Mouse (Mus musculus) heart, postnatal 36 days (tissue): ENCODE measurements at regions not wholly inside any gene's neighbourhood (a gene's known extent, or its start where the extent isn't known, plus 50 kb on each side); places are given as distances from the start of the nearest gene placed in this dataset.
"Not testable (repeated sequence)": the region's sequence is repeated elsewhere in the genome, so short reads cannot be mapped to it uniquely, and the experiment has no call there.

Source experiments
- DNase-seq, 2 experiments: peaks; one replicate each; pipeline ENCODE4 v3.0.0; 2021 to 2022
- intact Hi-C: fragments of 180-260 bp; cut with DNase I; formaldehyde crosslinking; loops from one replicate; pipeline ENCODE4 v1.15.1; 2025

- no peak for DNase-seq
- intact Hi-C loops = no loop called here
Observed at GRCm38 (mm10) chr10:20891426-20891825, 60.9 kb upstream of the Ahi1 start.

GRCm38 (mm10) chr10:20883618-20884017 is 68.7 kb upstream of the Ahi1 start:
- DNase-seq = no peak
- intact Hi-C loops = no loop called here

GRCm38 (mm10) chr10:20882599-20882998 is 69.7 kb upstream of the Ahi1 start:
- no peak for DNase-seq
- intact Hi-C loops = no loop called here

GRCm38 (mm10) chr10:20880251-20880650 is 72.1 kb upstream of the Ahi1 start:
- intact Hi-C loops = no loop called here
- DNase-seq = no peak

- no peak for DNase-seq
- intact Hi-C loops = no loop called here
Observed at GRCm38 (mm10) chr10:20879482-20879881, 72.9 kb upstream of the Ahi1 start.

- intact Hi-C loops = no loop called here
- DNase-seq = no peak
Observed at GRCm38 (mm10) chr10:20867076-20867475, 85.3 kb upstream of the Ahi1 start.

- no peak for DNase-seq
- intact Hi-C loops = no loop called here
Observed at GRCm38 (mm10) chr10:20865031-20865430, 87.3 kb upstream of the Ahi1 start.

- DNase-seq = no peak
- intact Hi-C loops = no loop called here
Observed at GRCm38 (mm10) chr10:20857413-20857812, 94.9 kb upstream of the Ahi1 start.

GRCm38 (mm10) chr10:20854621-20855363 is 97.6 kb upstream of the Ahi1 start:
- intact Hi-C loops = no loop called here
- peak in 1 of 2 experiments; percentile 8 for DNase-seq

GRCm38 (mm10) chr10:20847287-20847686 is 105.1 kb upstream of the Ahi1 start:
- intact Hi-C loops = no loop called here
- no peak for DNase-seq

- intact Hi-C loops = no loop called here
- no peak for DNase-seq
Observed at GRCm38 (mm10) chr10:20843277-20843676, 109.1 kb upstream of the Ahi1 start.

GRCm38 (mm10) chr10:20842131-20842530 is 110.2 kb upstream of the Ahi1 start:
- intact Hi-C loops = no loop called here
- DNase-seq = no peak

GRCm38 (mm10) chr10:20841430-20842040 is 110.8 kb upstream of the Ahi1 start:
- DNase-seq = no peak
- intact Hi-C loops = no loop called here

- intact Hi-C loops = no loop called here
- DNase-seq = no peak
Observed at GRCm38 (mm10) chr10:20838685-20839425, 113.5 kb upstream of the Ahi1 start.

- DNase-seq, intact Hi-C loops: not testable (repeated sequence)
Observed at GRCm38 (mm10) chr10:20836816-20837215, 111.9 kb upstream of the Pde7b start.

GRCm38 (mm10) chr10:20834806-20835575 is 110.1 kb upstream of the Pde7b start:
- intact Hi-C loops = no loop called here
- no peak for DNase-seq

- intact Hi-C loops = no loop called here
- no peak for DNase-seq
Observed at GRCm38 (mm10) chr10:20828304-20828703, 103.4 kb upstream of the Pde7b start.

GRCm38 (mm10) chr10:20827473-20827872 is 102.6 kb upstream of the Pde7b start:
- intact Hi-C loops = no loop called here
- DNase-seq = no peak

GRCm38 (mm10) chr10:20818548-20818947 is 93.7 kb upstream of the Pde7b start:
- DNase-seq = no peak
- intact Hi-C loops = no loop called here

GRCm38 (mm10) chr10:20799792-20800191 is 74.9 kb upstream of the Pde7b start:
- intact Hi-C loops = no loop called here
- no peak for DNase-seq

GRCm38 (mm10) chr10:20798400-20798799 is 73.5 kb upstream of the Pde7b start:
- DNase-seq = no peak
- intact Hi-C loops = no loop called here
